In genomic region chr14:30291389-30292134, GRCm38 (mm10) we compare ENCODE assay signal across 13 mouse cellular contexts.
DNase-seq lines count a peak whose midpoint lies in the region; ATAC-seq and TF ChIP-seq lines count a peak whose summit lies in the region.
"Had no signal": no experiment of that assay in that cellular context is flagged by ENCODE, and none has a peak within 500 bp of the region (broad histone marks: within the 10 kb centered on the region; RNA-seq: fewer than 3 reads in every experiment).

No protein-coding gene starts in this region.

- 51% methylated on average over 9 of the region's 9 CpGs for WGBS in heart, postnatal 0 days
- WGBS in olfactory bulb, adult 2 months, result 39% methylated on average over 9 of the region's 9 CpGs

- intact Hi-C loops in heart, postnatal 25 days (cut with DNase I), result no loop called here
- intact Hi-C loops in gastrocnemius, postnatal 14 days (cut with DNase I; ENCODE audit: low total_unique reads), result no loop called here

- no peak overlapping the region for H3K4me2 ChIP-seq in heart, postnatal 0 days (ENCODE audit: low read depth, low read length)
- H3K4me2 ChIP-seq: embryonic facial prominence, embryonic 13.5 days; liver, embryonic 11.5 days had no signal

- no peak overlapping the region for H3K9ac ChIP-seq in heart, postnatal 0 days (replicated peaks; ENCODE audit: low read depth, low read length)
- H3K9ac ChIP-seq: embryonic facial prominence, embryonic 13.5 days had no signal

- H3K27me3 ChIP-seq in heart, postnatal 0 days (ENCODE audit: control insufficient read depth, insufficient read depth, low read length), result no peaks in the 10 kb centered on the region
- H3K27me3 ChIP-seq: embryonic facial prominence, embryonic 13.5 days had no signal

- TF ChIP-seq CTCF in heart, postnatal 0 days (IDR thresholded peaks at IDR 0.05; ENCODE audit: low read depth), result no peak
- no peak for TF ChIP-seq CTCF in olfactory bulb, adult 2 months (IDR thresholded peaks at IDR 0.05; ENCODE audit: insufficient read depth, low read depth, low read length)

- no peak for ATAC-seq in heart, postnatal 0 days (ENCODE audit: insufficient read depth, low read depth)

- TF ChIP-seq EP300 in heart, postnatal 0 days (IDR thresholded peaks at IDR 0.05; ENCODE audit: low read depth), result no peak

- H3K9me3 ChIP-seq in heart, postnatal 0 days (replicated peaks; ENCODE audit: control insufficient read depth, low read length), result no peaks in the 10 kb centered on the region
- H3K9me3 ChIP-seq: embryonic facial prominence, embryonic 13.5 days; megakaryocyte, embryonic 14.5 days had no signal

- no peak overlapping the region for H3K4me3 ChIP-seq in heart, postnatal 0 days (ENCODE audit: low read depth, low read length)
- no peak overlapping the region for H3K4me3 ChIP-seq in olfactory bulb, adult 2 months (ENCODE audit: insufficient read depth, low read depth, low read length)
- H3K4me3 ChIP-seq: embryonic facial prominence, embryonic 13.5 days; megakaryocyte, embryonic 14.5 days had no signal

- H3K27ac ChIP-seq in heart, postnatal 0 days (ENCODE audit: low read depth), result peak overlapping the region; percentile 25; the same call in 1 of the 2 replicates
- peak overlapping the region; percentile 72 for H3K27ac ChIP-seq in olfactory bulb, adult 2 months (ENCODE audit: insufficient read depth, low read depth, low read length)
- H3K27ac ChIP-seq: embryonic facial prominence, embryonic 13.5 days had no signal

- TF ChIP-seq POLR2A in olfactory bulb, adult 2 months (IDR thresholded peaks at IDR 0.05; ENCODE audit: insufficient read depth, low read depth, low read length), result no peak

- no peaks in the 10 kb centered on the region; the same call in 1 of the 2 replicates for H3K4me1 ChIP-seq in heart, postnatal 0 days (ENCODE audit: control insufficient read depth, insufficient read depth)
- peaks cover 24% of the 10 kb centered on the region for H3K4me1 ChIP-seq in olfactory bulb, adult 2 months (ENCODE audit: control insufficient read depth, insufficient read depth, low read length)
- H3K4me1 ChIP-seq: megakaryocyte, embryonic 14.5 days had no signal

- no peak for DNase-seq in heart, postnatal 0 days (ENCODE audit: low spot score)
- DNase-seq in heart, postnatal 25 days (ENCODE audit: low spot score), result no peak
- DNase-seq in spleen, adult 18-20 months, result peak; percentile 47 to 53
- no peak for DNase-seq in spleen, adult 12 weeks (ENCODE audit: low spot score)
- peak; percentile 55 to 76 for DNase-seq in thymus, postnatal 36 days
- DNase-seq in gastrocnemius, postnatal 14 days, result no peak
- DNase-seq in right cerebral cortex, postnatal 36 days (ENCODE audit: low spot score in 2 of 2), result no peak
- DNase-seq: cerebellum, adult 11 months; heart, postnatal 4 days had no signal

- no peaks in the 10 kb centered on the region for H3K36me3 ChIP-seq in heart, postnatal 0 days (replicated peaks; ENCODE audit: control insufficient read depth, insufficient read depth, low read length)
- H3K36me3 ChIP-seq: embryonic facial prominence, embryonic 13.5 days had no signal

Comparison
In these comparisons a context has a peak if more than half of its experiments do, and no peak if none do; other contexts are left out.
1. DNase-seq: peak in spleen, adult 18-20 months (2 of 2) and thymus, postnatal 36 days (2 of 2); none in heart, postnatal 0 days (single experiment), heart, postnatal 25 days (single experiment), spleen, adult 12 weeks (single experiment), gastrocnemius, postnatal 14 days (single experiment) and right cerebral cortex, postnatal 36 days (0 of 2).